Mouse (Mus musculus) monocyte, adult 5-6 weeks (primary cell): ENCODE results near the gene Dlat. TPM values are rescaled to one million over a fixed set of nuclear protein-coding genes. Genes with fewer than 3 reads are reported as not detected.

Experiments used
- ATAC-seq: fragments of 153-309, 156-312 bp; replicated peaks from 2 replicates; pipeline ENCODE4 v1.8.0; 2017; ENCODE audit warnings: mild to moderate bottlenecking; ENCODE audit not compliant: low TSS enrichment, insufficient number of reproducible peaks, severe bottlenecking, poor library complexity, low FRiP score
- total RNA-seq: library from RNA; stranded (forward); fragments of 200-1000, 200-491, 200-594 nt; gene quantifications from 3 replicates; pipeline ENCODE4 v1.2.3, GENCODE M21; 2017

The Dlat gene
- total RNA-seq, 1 experiment from 2014 or later: 19.0 TPM

GRCm38 (mm10) chr9:50603189-50603997, 56.2 kb downstream of the Dlat start, which contains the start of the genes Sdhd and Timm8b:
Sdhd (minus strand) TSS chr9:50603812.
Timm8b (plus strand) TSS chr9:50603910.
- peak; percentile 95 for ATAC-seq

GRCm38 (mm10) chr9:50602055-50602845, 57.3 kb downstream of the Dlat start:
- ATAC-seq: no peak

GRCm38 (mm10) chr9:50601536-50601935, 58.0 kb downstream of the Dlat start:
- ATAC-seq: no peak

- ATAC-seq: no peak
These were observed 62.6 kb downstream of the Dlat start for GRCm38 (mm10) chr9:50596973-50597372.

- no peak for ATAC-seq
These were observed 64.7 kb downstream of the Dlat start for GRCm38 (mm10) chr9:50594794-50595417.

- ATAC-seq: no peak
These were observed 66.0 kb downstream of the Dlat start for GRCm38 (mm10) chr9:50593544-50593943.

- peak; percentile 88 for ATAC-seq
These were observed 66.6 kb downstream of the Dlat start for GRCm38 (mm10) chr9:50592955-50593354.

- ATAC-seq: peak; percentile 74
These were observed 68.6 kb downstream of the Dlat start for GRCm38 (mm10) chr9:50590856-50591518.

- ATAC-seq: no peak
These were observed 72.6 kb downstream of the Dlat start for GRCm38 (mm10) chr9:50586955-50587354.

- no peak for ATAC-seq
These were observed 74.3 kb downstream of the Dlat start for GRCm38 (mm10) chr9:50585145-50585818.

Other genes starting within 250 kb of the Dlat start
- not detected in 3 replicates for gene Plet1, start 165.3 kb downstream of the Dlat start, total RNA-seq
- gene Pts, start 131.1 kb downstream of the Dlat start, total RNA-seq: 81.1 to 126 TPM (median 108 TPM) in 3 replicates
- gene Il18, start 105.0 kb downstream of the Dlat start, total RNA-seq: 8.6 to 26.9 TPM (median 10.2 TPM) in 3 replicates
- 1.1 to 1.9 TPM (median 1.5 TPM) in 3 replicates for gene Bco2, start 104.6 kb downstream of the Dlat start, total RNA-seq
- not detected in 3 replicates for gene Tex12, start 98.5 kb downstream of the Dlat start, total RNA-seq
- 89.9 to 129 TPM (median 106 TPM) in 3 replicates for gene Sdhd, start 56.0 kb downstream of the Dlat start, total RNA-seq
- 95.8 to 107 TPM (median 98.7 TPM) in 3 replicates for gene Timm8b, start 55.9 kb downstream of the Dlat start, total RNA-seq
- 2.2 TPM in 1 of 3 replicates, not detected in the others for gene Pih1d2, start 42.5 kb downstream of the Dlat start, total RNA-seq
- gene Nkapd1, start 42.3 kb downstream of the Dlat start, total RNA-seq: 22.0 to 44.9 TPM (median 38.8 TPM) in 3 replicates
- 0.39 to 0.57 TPM in 2 of 3 replicates, not detected in the other for gene Dixdc1, start 79.7 kb upstream of the Dlat start, total RNA-seq
- not detected in 3 replicates for gene 2310030G06Rik, start 86.8 kb upstream of the Dlat start, total RNA-seq
- gene Cryab, start 91.5 kb upstream of the Dlat start, total RNA-seq: not detected in 3 replicates
- not detected in 3 replicates for gene Hspb2, start 92.6 kb upstream of the Dlat start, total RNA-seq
- 6.5 to 16.5 TPM (median 8.1 TPM) in 3 replicates for gene Fdxacb1, start 108.5 kb upstream of the Dlat start, total RNA-seq
- 10.3 to 16.5 TPM (median 11.1 TPM) in 3 replicates for gene Alg9, start 115.2 kb upstream of the Dlat start, total RNA-seq
- gene 1110032A03Rik, start 115.7 kb upstream of the Dlat start, total RNA-seq: 13.2 to 26.7 TPM (median 16.7 TPM) in 3 replicates
- gene Ppp2r1b, start 185.5 kb upstream of the Dlat start, total RNA-seq: 19.3 to 41.0 TPM (median 25.7 TPM) in 3 replicates